Mouse (Mus musculus) liver, adult (tissue): Measurements from ENCODE around the gene Myl6b.

Experiments used
- GATA4 ChIP-seq: IDR thresholded peaks from 2 replicates; pipeline ENCODE4 v1.6.1; 2014; ENCODE audit warnings: mild to moderate bottlenecking, low read length; ENCODE audit not compliant: insufficient replicate concordance

Gene Myl6b

DNA sequence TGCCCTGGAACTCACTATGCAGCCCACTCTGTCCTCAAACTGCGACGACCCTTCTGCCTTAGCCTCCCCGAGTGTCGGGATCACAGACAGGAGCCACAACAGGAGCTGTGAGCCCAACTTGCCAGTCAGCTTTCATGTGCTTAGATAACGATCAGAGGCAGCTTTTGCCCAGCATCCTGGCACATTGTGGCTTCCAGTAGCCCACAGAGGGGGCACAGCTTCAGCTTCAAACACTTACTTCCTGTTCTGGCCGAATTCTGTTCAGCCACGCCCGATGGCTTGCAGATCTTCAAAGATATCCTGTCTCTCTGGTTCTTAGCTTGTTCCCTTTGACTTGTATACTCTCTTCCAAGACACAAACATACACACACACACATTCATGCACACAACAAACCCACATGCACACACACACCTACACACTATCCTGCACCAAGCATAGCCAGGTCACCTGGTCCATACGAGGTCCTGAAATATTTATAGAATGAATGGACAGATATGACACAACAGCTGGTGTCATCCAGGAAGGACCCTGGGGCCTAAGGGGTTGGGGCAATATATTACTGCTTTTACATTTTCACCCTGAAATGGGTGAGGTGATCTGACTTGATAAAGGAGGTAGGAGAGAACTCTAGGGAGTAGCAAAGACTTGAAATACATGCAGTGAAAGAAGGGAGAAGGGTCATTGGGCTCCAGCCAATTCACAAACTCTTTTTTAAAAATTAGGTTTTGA, 6.3 kb upstream of the Myl6b start:
- no peak for TF ChIP-seq GATA4

DNA sequence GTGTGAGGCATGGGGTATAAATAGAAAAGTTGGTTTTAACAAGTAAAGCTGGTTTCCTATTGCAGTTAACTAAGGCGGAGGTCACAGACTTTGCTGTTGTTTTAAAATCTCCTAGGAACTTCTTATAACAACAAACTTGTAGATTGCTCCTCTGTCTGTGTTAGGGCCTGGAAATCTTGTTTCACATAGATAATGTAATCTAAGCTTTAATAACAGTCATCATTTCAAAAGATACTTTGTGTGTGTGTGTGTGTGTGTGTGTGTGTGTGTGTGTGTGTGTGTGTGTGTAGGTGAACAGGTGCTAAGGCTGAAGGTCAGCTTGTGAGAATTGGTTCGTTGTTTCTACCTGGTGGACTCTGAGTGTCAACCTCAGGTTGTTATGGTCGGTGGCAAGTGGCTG, 5.5 kb upstream of the Myl6b start:
- no peak for TF ChIP-seq GATA4

DNA sequence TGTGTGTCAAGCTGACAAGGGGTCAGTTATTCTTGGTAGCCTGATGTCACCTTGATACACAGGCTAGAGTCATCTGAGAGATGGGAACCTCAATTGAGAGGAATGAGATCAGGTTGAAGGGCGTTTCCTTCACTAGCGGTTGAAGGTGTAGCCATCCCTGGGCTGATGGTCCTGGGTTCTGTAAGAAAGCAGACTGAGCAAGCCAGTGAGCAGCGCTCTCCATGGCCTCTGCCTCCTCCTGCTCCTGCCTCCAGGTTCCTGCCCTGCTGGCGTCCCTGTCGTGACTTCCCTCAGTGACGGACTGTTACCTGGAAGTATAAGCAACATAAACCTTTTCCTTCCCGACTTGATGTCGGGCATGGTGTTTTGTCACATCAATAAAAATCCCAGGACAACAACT, 5.0 kb upstream of the Myl6b start:
- TF ChIP-seq GATA4, result no peak

DNA sequence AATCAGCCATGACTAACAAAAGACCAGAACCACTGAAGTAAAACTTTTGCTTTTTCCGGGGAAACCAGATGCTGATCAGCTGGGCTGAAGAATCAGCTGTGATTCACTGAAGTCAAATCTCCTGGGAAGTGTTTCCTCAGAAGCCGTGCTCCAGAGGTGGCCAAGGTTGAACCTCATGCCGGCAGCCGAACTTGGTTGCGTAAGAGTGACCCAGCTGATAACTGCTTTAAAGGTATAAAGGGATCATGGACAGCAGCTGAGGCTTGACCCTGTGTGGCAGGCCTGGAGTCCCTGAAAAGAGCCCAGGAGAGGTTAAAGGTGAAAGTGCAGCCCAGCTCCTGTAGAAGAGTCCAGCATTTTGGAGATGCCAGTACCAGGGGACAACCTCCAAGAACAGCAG, 3.9 kb upstream of the Myl6b start:
- TF ChIP-seq GATA4, result peak; percentile 82; the same call in 1 of the 2 replicates

DNA sequence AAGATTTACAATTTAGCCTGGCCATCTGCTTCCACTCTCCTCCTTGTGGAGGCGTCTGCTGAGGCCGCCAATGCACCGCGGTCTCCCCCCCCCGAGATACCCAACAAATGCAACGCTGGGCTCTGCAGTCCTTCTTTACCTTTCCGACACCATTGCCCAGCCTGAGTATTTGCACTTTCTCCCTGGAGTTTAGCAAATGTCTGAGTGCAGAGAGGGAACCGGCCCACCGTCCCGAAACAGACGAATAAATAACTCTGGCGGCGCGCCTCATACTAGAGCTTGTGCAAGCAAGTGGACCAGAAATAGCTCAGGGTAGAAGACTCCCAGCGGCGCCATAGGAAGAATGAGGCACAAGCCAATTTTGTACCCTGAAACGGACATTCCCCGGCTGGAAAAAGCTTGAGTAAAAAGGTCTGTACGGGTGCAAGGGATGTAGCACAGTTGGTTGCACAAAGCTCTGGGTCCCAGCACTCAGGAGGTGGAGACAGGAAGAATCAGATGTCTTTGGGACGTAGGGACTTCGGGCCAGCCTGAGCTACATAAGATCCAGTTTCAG, 709 bp upstream of the Myl6b start:
- no peak for TF ChIP-seq GATA4

DNA sequence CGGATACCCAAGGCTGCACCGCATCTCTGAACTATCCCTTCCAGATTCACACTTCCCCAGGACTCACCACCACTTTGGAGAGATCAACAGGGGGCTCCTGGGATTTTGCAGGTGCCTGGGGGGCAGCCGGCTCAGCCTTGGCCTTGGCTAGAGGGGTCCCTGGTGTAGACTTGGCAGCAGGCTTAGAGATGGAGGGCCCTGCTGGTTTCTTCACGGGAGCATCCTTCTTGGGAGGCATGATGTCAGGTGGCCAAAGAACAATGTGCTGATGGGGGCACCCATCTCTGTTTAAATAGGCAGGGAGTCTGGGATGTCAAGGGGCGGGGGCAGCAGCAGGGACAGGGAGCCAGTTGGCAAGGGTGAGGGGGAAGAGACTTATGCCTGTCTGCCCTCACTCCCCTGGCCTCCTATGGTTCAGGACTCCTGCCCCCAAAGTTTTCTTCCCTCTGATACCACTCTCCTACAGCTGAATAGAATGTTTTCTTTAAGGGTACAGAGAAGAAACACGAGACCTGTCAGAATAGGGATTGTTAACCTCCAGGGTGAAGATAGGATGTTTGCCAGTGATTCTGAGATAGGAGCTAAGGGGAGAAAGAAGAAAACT, 1.2 kb downstream of the Myl6b start:
- no peak for TF ChIP-seq GATA4

DNA sequence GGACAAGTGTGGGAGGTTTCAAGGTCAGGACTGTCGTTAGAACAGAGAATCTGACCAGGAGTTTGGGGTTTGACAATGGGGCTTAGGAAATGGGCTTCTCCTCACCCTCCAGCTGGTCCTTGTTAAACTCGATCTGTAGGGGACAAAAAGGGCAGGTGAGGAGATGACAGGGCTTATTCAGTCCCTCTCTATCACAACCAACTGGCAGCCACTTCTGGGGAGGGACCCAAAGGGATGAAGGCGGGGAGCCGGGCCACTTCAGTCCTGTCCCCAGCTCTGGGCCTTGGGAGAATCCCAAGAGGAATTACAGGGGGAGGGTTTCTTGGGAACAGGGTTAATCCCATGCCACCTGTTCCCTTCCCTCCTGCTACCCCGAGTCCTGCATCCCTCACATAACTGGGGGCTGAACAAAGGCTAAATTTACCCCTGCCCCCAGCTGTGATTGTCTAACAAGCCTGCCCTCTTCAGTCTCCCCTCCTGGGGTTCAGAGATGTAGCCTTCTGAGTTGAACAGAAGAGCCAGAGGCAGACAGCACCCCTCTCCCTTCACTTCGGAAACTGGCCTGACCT, 1.9 kb downstream of the Myl6b start:
- no peak for TF ChIP-seq GATA4

DNA sequence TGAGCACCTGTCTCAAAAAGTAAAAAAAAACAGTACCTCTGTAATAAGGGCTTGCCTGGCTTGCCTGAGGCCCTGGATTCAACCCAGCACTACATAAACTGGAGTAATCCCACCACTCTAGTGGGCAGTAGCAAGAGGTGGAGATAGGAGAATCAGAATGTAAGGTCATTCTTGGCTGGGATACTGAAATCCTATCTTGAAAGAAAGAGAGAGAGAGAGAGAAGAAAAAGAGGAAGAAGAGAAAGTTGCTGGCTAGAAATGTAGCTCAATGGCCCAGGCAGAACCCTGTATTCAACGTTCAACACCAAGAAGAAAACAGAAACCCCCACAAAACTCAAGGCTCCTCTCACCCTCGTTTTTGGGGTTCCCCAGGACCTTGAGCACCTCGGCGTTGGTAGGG, 2.6 kb downstream of the Myl6b start:
- no peak for TF ChIP-seq GATA4

DNA sequence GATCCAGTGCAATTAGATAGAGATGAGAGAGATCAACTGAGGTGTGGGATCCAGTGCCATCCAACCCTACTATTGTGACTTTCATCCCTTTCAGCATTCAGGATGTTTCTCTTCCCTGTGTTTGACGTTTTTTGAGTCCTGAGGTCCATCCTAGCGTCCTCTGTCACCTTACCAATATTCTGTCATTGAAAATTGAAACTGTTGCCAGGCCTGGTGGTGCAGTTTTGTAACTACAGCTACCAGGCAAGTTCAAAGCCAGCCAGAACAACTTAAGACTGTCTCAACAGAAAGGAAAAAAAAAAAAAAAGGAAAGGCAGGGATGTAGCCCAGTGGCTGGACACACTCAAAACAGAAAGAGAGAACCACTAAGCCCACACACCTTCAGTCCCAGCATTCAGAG, 3.2 kb downstream of the Myl6b start:
- no peak for TF ChIP-seq GATA4

DNA sequence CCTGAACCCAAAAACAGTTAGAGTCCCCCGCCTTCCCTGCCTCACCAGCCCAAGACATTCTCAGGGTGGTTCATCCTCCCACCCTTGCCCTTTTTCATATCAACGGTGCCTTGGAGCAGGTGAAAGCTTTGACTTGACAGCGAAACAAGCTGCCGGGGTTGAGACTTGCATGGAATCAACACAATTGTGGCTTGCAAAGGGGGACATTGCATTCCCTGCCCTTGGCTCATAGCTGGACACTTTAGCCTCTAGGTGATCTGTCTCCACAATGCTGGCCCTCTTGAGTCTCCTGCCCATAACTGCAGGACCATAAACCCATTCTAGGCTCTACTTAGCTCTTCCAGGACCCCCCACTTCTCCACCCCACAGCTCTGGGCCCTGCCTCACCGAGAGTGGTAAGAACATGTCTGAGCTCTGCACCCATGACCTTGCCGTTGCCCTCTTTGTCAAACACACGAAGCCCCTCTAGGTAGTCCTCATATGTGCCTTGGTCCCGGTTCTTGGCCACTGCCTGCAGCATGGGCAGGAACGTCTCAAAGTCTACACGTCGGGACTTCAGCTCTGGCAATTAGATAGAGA, 3.7 kb downstream of the Myl6b start:
- TF ChIP-seq GATA4, result no peak

DNA sequence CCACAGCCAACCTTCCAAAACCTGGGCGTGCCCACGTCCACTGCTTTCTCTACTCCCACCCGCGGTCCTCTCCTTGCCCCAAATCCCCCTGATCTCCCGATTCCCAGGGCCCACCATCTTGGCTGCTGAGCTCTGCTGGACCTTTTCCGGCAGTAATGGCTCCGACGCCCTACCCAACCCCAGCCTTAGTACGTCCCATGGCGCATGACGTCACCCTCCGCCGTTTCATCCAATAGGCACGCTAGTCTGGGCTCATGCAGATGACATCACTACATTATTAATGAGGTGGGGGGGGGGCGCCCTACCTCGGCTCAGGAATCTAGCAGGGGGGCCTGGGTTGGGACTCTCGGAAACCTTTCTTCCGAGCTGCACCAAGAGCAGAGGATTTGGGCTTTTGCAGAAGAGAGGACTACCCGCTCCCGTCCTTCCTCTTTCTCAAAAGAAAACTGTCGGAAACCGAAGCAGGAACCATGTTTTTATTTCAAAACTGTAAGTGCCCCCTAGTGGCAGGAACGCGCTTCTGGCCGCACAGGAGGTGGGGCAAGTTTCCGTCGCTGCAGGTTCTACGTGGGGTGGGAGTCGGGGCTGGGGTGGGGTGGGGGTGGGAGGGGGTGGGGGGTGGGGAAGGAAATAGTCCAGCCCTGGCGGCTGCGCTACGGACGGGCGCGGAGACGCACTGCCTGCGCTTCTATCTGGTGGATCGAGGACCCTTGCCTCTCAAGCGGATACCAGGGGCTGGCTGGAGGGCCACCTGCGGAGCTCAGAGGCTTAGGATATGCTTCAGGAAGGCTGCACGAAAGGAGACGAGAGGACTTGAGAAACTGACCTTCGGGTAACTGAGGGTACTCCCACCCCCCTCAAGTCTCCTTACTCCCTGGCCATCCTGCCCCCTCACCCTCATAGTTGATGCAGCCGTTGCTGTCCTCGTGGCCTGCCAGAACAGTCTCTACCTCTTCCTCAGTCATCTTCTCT, 4.5 kb downstream of the Myl6b start, which contains the start of gene Myl6:
TSS of gene Myl6 (minus strand) at position 451 of the 972 bp plus-strand sequence.
- no peak for TF ChIP-seq GATA4

DNA sequence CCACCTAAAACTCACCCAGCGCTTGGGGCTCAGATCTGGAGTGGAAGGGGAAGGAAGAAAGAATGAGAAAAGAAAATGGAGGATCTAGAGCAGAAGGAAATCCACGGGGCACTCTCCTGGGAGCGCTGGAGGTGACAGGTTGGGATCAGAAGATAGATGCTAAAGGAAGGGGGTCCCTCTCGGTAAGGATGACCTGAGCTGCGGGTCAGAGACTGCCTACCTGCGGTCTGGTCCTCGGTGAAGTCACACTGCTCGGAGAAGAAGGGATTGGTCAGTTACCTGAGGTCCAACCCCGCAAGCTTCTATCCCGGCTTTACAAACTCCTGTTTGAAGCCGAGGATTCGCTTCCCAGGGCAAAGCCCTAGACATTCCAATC, 5.2 kb downstream of the Myl6b start:
- no peak for TF ChIP-seq GATA4

DNA sequence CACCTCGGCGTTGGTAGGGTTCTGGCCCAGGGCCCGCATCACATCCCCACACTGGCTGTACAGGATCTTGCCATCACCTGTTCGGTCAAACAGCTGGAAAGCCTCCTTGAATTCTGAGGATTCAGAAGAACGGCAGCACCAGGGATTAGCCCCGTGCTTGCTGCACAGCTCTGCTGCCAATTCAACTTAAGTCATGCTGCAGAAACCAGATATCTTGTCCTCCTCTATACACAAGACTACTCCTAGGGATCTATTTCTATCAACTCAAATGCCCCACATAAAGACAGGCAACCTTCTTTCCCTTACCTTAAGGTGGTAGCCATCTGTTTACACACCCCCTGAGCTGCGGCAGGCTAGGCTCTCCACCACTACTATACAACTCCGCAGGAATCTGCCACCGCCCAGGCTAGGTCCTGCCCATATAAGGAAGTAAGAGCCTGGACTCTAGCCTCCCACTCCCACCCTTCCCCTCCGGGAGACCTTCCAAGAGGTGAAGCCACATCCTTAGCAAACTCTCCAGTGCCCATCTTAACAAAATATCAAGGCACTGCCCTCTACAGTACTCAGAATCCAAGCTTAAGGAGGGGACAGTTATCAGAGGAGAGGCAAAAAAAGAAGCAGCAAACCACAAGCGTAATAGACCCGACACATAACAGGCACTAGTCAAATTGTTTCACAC, 5.7 kb downstream of the Myl6b start:
- no peak for TF ChIP-seq GATA4

DNA sequence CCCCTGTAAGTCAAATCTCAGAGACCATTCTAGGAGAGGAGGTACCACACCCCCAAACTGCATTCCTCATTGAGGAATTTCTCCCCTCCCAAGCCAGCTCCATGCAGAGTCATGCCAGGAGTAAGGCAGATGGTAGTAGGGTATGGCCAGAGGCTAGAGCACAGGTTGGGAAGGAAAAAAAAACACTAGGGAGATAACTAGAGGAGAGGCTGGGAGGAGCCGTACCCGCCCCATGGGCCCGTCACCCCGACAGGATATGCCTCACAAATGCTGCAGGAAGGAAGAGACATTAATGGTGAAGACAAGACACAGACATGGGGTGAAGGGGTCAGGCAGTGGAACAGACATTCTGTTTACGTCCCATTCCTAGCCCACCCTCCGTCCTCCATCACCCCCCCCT, 7.0 kb downstream of the Myl6b start:
- TF ChIP-seq GATA4, result 0 out of 2 replicates have a peak, but pooled peaks have one; percentile 8

DNA sequence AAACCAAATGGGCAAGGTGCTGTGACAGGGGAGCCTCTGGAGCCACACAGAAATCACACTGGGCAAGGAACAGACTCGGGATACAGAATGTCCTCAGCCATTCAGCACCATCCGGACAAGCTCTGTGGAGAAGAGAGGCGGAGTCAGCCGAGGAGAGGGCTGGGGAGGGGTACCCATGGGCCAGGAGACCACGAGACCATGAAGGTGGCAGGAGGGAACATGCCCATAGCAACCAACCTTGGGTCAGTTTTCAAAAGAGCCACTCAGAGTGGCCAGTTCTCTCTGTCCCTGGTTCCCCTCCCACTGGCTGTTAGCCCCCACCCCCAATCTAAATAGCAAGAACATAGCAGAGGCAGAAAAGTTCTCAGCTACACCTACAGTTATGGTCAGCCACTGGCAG, 7.6 kb downstream of the Myl6b start:
- no peak for TF ChIP-seq GATA4

DNA sequence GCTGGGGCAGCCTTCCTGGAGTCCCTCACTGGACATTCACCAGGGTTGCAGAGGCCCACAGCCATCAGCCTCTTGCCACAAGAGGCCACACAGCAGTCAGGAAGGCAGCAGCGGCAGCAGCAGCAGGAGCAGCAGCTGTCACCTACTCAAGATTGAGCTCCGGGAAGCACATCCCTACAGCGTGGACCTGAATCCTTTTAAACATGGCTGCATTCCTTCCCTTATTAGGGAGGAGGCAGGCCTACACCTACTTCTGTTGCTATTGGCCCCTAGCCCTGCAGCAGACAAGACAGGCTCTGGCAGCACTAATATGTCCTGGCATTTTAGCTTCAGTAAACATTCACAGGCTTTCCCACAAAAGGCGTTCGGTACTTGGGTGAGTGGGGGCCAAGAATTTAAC, 8.3 kb downstream of the Myl6b start:
- TF ChIP-seq GATA4, result no peak
